Mouse (Mus musculus) left cerebral cortex, adult 2 months (tissue): ENCODE data around the gene Alg3. TPM values are rescaled to one million over a fixed set of nuclear protein-coding genes. Genes with fewer than 3 reads are reported as not detected.

ENCODE experiments used
- DNase-seq, 2 experiments: peaks; one replicate each; pipeline ENCODE4 v3.0.0; 2021 to 2022; ENCODE audit warnings: low spot score in 2 of 2, mixed read lengths in 1 of 2; ENCODE audit errors: extremely low spot score in 1 of 2
- H3K27ac ChIP-seq: fragments of 200-600 bp; 2 replicates; pipeline ENCODE4 v1.8.1; 2022
- H3K4me3 ChIP-seq: fragments of 200-600 bp; 2 replicates; pipeline ENCODE4 v1.8.1; 2022
- CTCF ChIP-seq: fragments of 200-600 bp; IDR thresholded peaks from 2 replicates; pipeline ENCODE4 v1.8.1; 2022; ENCODE audit warnings: antibody characterized with exemption, mild to moderate bottlenecking, moderate library complexity
- intact Hi-C: fragments of 180-260 bp; cut with DNase I; formaldehyde crosslinking; loops from one replicate; pipeline ENCODE4 v1.15.1; 2025
- total RNA-seq, 2 experiments: library from RNA; stranded (reverse); gene quantifications; 2 replicates each; pipeline ENCODE4 v1.2.3; 2021

The Alg3 gene
- total RNA-seq, 2 experiments from 2014 or later, result 11.8 to 12.2 TPM

DNA sequence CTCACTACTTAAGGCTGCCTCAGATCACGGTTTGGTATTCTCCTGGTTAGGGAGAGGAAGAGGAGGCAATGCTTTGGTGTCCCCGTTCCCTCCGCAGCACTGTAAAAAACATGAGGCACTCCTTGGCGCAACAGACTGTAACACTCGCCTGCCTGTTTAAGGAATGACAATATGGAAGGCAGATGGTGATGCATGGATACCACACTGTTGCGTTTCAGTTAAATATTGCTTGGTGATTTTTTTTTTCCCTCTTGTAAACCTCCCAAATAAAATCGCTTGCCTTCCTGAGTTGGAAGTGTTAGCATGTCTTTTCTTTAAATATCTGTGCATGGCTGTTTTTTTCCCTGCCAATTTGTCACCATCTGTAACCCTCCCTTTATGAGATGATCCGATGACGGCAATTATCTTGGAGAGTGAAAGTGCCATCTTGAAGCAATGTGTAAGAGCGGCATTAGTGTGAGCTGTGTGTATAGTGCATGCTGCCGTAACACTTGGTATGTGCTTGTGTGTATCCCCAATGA is 17.4 kb upstream of the Alg3 start:
- intact Hi-C loops, result no loop called here
- no peak for TF ChIP-seq CTCF
- no peak overlapping the region for H3K4me3 ChIP-seq
- no peak overlapping the region for H3K27ac ChIP-seq
- peak in 1 of 2 experiments; percentile 33 for DNase-seq

- intact Hi-C loops, result loop anchor here (5.0 kb wide), 1 partner anchor 126 kb away; the partner anchor contains the start of gene Eif2b5
- DNase-seq, result no peak
- TF ChIP-seq CTCF, result no peak
- H3K27ac ChIP-seq, result no peak overlapping the region
- H3K4me3 ChIP-seq, result no peak overlapping the region
Measured at GRCm38 (mm10) chr16:20623211-20623610, 11.7 kb upstream of the Alg3 start.

DNA sequence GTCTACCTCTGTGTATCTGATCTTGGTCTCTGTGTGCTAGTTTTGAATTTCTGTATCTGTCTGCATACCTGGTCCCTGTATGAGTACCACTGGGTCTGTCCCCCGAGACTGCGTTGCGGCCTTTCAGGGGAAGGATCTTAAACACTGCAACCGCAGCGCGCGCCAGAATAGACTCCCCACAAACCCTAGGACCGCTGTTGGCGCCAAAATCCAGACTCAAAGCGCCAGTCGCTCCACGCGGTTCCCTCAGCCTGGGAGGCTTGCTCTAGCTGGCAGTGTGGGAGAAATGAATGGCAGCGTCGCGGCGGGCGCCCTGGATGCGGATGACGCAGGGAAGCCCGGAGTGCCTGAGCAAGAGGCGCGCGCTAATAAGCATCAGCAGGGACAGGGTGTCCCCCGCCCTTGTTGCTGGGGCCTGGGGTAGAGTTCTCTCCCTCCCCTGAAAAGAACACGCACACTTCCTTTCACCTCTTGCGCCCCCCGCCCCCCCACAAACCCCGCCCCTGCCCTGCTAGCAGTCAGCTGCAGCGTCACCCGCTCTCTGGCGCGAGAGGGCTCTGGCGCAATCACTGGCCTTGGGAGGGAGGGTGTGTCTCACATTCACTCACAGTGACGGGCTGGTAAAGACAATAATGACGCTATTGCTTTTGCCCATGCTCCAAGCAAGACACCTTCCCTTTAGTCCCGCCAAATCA is 10.6 kb upstream of the Alg3 start:
- intact Hi-C loops, result loop anchor here (5.0 kb wide), 1 partner anchor 125 kb away; the partner anchor contains the start of gene Eif2b5
- TF ChIP-seq CTCF, result no peak
- Histone ChIP-seq H3K4me3 (peak overlapping the region; percentile 80), H3K27ac (peak overlapping the region; percentile 47; the same call in 1 of the 2 replicates)
- peak; percentile 58 to 61 for DNase-seq

- peak; percentile 68 for DNase-seq
- peak within 1 kb of the TSS; percentile 80 for H3K4me3 ChIP-seq
- intact Hi-C loops, result loop anchor here (5.0 kb wide), 1 partner anchor 124 kb away; the partner anchor contains the start of gene Eif2b5
- no peak for TF ChIP-seq CTCF
- H3K27ac ChIP-seq, result peak within 1 kb of the TSS; percentile 85
Measured at GRCm38 (mm10) chr16:20621191-20621990, 9.9 kb upstream of the Alg3 start, which contains the start of gene Camk2n2. TSS of gene Camk2n2 (minus strand) at chr16:20621287.

DNA sequence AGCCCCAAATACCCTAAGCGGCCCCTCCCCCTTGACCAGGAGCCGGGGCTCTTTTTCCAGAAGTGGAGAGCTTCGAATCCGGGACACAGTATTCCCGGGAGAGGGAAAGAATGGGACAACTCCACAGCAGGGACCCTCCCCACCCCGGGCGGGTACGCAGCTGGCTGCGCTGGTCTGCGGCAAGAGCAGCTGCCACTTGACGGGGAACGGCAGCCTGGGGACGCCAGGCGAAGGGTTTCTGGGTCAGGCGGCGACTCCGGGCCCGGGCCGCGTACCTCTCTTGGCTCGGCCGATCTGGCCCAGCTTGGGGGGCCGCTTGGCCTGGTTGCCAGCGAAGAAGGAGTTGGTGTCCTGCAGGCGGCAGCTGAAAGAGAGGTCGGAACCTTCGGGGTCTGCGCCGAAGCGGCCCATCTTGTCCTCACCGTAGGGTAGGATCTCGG is 9.2 kb upstream of the Alg3 start:
- TF ChIP-seq CTCF, result no peak
- Histone ChIP-seq H3K4me3 (peak overlapping the region; percentile 80), H3K27ac (peak overlapping the region; percentile 85)
- intact Hi-C loops, result loop anchor here (5.0 kb wide), 1 partner anchor 123 kb away; the partner anchor contains the start of gene Eif2b5
- peak in 1 of 2 experiments; percentile 33 for DNase-seq

DNA sequence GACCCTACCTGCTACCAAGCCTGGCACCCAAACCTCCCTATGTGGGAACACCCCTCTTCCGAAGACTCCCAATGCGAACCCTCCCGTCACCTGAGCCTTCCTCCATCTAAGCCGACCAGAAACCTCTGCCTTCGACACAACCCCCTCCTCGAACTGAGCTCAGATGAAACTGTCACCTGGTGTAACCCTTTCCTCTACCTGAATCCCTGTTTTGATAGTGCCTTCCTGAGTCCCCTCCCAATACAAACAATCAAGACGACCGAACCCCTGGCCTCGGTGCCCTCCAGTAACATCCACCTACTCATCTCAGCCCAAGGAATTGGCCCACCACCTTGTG is 8.8 kb upstream of the Alg3 start:
- intact Hi-C loops, result loop anchor here (5.0 kb wide), 1 partner anchor 123 kb away; the partner anchor contains the start of gene Eif2b5
- no peak for TF ChIP-seq CTCF
- Histone ChIP-seq H3K4me3 (peak overlapping the region; percentile 80), H3K27ac (peak overlapping the region; percentile 85)
- no peak for DNase-seq

DNA sequence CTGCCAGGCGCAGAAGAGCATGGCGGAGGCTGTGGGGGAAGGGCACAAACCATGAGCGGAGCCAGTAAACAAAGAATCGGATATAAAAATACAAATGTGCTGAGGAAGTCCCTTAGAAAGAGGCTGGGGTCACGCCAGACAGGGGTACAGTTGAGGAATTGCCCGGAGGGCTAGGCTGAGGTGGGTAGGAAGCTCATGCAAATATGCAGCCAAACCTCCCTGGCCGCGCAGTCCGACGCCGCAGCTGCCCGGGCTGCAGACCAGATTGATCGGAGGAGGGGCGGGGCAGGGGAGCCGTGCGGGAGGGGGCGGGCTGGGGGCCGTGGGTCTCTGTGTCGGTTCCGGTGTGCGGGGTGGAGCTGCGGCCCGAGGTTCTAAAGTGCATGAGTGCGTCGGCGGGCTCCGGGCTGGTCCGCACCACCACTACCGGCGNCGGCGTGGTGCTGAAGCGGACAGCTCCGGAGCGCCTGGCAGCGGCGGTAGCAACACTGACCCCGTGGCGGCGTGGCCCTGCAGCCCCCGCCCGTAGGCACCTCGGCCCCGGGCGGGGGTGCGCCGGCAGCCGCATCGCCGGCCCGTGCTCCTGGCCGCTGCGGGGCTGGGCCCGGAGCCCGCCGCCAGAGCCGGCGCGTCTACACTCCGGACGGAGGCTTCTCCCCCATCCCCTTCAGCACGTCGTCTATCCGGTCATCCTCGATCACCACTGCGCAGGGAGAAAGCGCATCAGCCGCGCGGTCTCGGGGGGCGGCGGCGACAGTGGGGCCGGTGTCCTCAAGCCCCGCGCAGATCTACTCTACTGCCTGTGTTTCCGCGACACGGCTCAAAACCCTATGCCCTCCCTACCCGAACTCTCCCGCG is 8.2 kb upstream of the Alg3 start:
- peak overlapping the region; percentile 85 for H3K27ac ChIP-seq
- no peak for TF ChIP-seq CTCF
- DNase-seq, result no peak
- intact Hi-C loops, result loop anchor here (5.0 kb wide), 1 partner anchor 122 kb away; the partner anchor contains the start of gene Eif2b5
- peak overlapping the region; percentile 80 for H3K4me3 ChIP-seq

DNA sequence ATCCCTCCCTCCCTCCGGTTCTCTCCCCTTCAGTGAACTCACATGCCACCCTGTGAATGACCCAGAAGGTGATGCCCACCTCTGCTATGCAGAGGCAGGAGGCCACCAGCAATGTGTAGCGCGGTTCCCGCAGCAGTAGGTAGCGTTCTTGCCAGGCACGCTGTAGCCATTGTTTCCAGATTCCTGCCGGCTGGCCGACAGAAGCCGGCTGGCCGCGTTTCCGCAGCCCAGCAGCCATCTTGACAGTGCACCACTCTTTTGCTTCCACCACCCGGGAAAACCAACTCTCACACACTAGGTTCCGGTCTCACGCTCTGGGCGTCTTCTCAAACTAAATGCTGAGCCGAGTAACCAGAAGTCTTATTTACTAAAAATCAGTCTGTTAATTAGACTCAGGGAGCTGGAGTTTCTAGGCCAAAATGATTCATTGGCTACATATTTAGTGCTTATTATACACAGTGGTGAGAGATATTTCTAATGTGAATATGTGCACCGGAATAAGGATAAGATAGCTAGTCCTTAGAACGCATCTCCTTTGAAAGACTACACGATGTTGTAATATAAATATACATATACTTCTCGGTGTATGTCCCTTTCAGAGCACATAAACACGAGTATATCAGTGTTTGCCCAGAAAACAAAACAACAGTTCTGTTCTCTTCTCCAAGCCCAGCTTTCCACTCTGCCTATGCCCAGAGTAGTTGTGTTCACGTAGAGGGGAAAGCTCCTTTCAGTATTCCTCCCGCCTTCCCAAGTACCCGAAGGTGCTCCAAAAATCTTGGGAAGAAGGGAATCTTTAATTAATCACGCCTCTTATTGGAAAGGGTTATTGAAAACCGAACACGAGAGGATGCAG is 806 bp downstream of the Alg3 start:
- intact Hi-C loops, result loop anchor here (1.0 to 5.0 kb wide), 2 partner anchors 41 to 63 kb away; partner anchors contain the start of genes Abcf3 and Psmd2
- TF ChIP-seq CTCF, result no peak
- peak overlapping the region; percentile 67 for H3K4me3 ChIP-seq
- peak; percentile 68 to 78 for DNase-seq
- H3K27ac ChIP-seq, result peak overlapping the region; percentile 84

DNA sequence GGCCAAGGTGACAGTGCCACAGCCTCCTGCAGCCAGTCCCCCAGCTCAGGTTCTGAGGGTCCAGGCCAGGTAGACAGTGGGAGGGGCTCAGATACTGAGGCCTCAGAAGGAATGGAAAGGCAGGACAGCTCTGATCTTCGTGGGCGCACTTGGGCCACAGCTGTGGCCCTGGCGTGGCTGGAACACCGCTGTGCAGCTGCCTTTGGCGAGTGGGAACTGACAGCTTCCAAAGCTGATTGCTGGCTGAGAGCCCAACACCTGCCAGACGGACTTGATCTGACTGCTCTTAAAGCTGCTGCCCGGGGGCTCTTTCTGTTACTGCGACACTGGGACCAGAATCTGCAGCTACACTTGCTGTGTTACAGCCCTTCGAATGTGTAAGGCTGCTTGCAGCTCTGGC is 6.8 kb downstream of the Alg3 start:
- TF ChIP-seq CTCF, result no peak
- no peak overlapping the region for H3K27ac ChIP-seq
- H3K4me3 ChIP-seq, result no peak overlapping the region
- intact Hi-C loops, result no loop called here
- DNase-seq, result no peak

GRCm38 (mm10) chr16:20600511-20600910 is 11.0 kb downstream of the Alg3 start:
- Histone ChIP-seq H3K4me3 (no peak overlapping the region), H3K27ac (no peak overlapping the region)
- intact Hi-C loops, result no loop called here
- DNase-seq, result peak in 1 of 2 experiments; percentile 18
- no peak for TF ChIP-seq CTCF
